Mouse (Mus musculus): Measurements from ENCODE around the gene Sez6l. TPM values are rescaled to one million over a fixed set of nuclear protein-coding genes. Genes with fewer than 3 reads are reported as not detected.

The Sez6l gene
- polyA plus RNA-seq, 1 experiment from 2014 or later, result 0.01 TPM

DNA sequence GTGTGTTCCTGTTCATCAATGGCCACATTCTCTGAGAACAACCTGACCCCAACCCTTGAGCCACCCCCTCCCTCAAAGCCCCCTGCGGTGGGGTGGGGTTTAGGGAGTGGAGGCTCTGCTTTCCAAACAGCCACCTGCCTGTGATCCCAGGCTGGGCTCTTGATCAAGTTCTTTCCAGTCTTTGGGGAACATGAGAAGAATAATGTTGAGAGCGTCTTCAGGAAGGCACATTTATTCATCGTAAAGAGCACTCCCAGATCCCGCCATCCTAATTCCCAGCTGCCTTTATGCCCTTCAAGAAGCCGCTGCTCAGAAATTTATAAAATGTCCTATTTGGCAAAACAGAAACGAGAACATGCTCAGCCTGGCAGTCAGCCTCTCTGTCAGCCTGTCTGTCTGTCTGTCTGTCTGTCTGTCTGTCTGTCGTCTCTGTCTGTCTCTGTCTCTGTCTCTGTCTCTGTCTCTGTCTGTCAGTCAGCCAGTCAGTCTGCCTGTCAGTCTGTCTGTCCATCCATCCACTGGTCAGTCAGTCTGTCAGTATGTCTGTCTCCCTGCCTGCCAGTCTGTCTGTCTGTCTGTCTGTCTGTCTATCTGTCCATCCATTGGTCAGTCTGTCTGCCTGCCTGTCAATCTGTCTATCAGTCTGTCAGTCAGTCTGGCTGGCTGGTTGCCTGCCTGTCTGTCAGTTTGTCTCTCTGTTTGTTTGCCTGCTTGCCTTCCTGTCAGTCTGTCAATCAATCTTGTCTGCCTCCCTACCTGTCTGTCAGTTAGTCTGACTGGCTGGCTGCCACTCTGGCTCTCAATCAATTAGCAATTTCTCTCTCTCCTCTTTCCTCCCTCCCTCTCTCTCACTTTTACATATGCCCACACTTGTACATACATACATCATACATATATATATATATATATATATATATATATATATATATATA lies 19.0 kb upstream of the Sez6l start:
- Histone ChIP-seq H3K9ac (ENCODE audit: low read depth, low read length) (no peak overlapping the region), H3K4me3 (ENCODE audit: low read depth, low read length) (no peak overlapping the region), H3K27me3 (ENCODE audit: control insufficient read depth, insufficient read depth, low read depth, low read length) (no peaks in the 10 kb centered on the region), H3K36me3 (ENCODE audit: control insufficient read depth, insufficient read depth) (no peaks in the 10 kb centered on the region), H3K4me1 (ENCODE audit: control insufficient read depth, low read depth, low read length) (no peaks in the 10 kb centered on the region), H3K4me2 (ENCODE audit: low read depth, low read length) (no peak overlapping the region), H3K27ac (ENCODE audit: low read length) (no peak overlapping the region), H3K9me3 (replicated peaks; ENCODE audit: control insufficient read depth, low read length) (no peaks in the 10 kb centered on the region)
- ATAC-seq (ENCODE audit: low read depth), result no peak
- WGBS (ENCODE audit: insufficient replicate concordance), result 59% methylated on average over 7 of the region's 7 CpGs

DNA sequence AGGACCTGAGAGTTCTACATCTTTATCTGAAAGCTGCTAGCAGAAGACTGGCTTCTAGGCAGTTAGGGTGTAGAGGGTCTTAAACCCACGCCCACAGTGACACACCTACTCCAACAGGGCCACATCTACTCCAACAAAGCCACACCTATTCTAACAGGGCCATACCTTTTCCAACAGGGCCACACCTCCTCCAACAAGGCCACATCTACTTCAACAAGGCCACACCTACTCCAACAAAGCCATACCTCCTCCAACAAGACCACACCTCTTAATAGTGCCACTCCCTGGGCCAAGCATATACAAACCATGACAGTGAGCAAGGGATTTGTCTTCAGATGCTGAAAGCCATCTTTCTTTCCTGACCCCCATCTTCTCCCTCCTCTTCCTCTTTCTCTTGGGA lies 14.7 kb upstream of the Sez6l start:
- Histone ChIP-seq H3K27me3 (ENCODE audit: control insufficient read depth, insufficient read depth, low read depth, low read length) (no peaks in the 10 kb centered on the region), H3K4me3 (ENCODE audit: low read depth, low read length) (no peak overlapping the region), H3K4me1 (ENCODE audit: control insufficient read depth, low read depth, low read length) (no peaks in the 10 kb centered on the region), H3K9me3 (replicated peaks; ENCODE audit: control insufficient read depth, low read length) (no peaks in the 10 kb centered on the region), H3K4me2 (ENCODE audit: low read depth, low read length) (no peak overlapping the region), H3K36me3 (ENCODE audit: control insufficient read depth, insufficient read depth) (no peaks in the 10 kb centered on the region), H3K27ac (ENCODE audit: low read length) (no peak overlapping the region), H3K9ac (ENCODE audit: low read depth, low read length) (no peak overlapping the region)
- 40% methylated on average over 1 of the region's 1 CpGs for WGBS (ENCODE audit: insufficient replicate concordance)
- no peak for ATAC-seq (ENCODE audit: low read depth)

DNA sequence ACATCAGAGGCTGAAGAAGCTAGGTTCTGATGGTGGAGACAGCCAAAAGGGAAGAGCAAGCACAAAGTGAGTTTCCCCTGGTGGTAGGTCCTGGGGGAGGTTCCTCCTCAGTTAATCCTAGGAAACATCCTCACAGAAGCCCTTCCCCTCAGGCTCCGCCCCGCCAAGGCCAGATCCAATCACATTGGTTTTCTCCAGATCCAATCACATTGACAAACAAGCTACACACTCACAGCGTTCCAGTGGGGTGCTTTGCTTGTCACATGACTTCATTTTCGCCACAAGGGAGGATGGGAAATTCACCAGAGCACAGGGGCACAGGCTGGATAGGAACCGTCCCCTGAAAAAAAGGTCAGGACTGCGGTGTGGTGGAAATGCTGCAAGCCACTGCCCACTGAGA lies 9.1 kb upstream of the Sez6l start:
- Histone ChIP-seq H3K27me3 (ENCODE audit: control insufficient read depth, insufficient read depth, low read depth, low read length) (no peaks in the 10 kb centered on the region; the same call in 1 of the 2 replicates), H3K4me3 (ENCODE audit: low read depth, low read length) (no peak overlapping the region), H3K36me3 (ENCODE audit: control insufficient read depth, insufficient read depth) (no peaks in the 10 kb centered on the region), H3K4me1 (ENCODE audit: control insufficient read depth, low read depth, low read length) (no peaks in the 10 kb centered on the region), H3K27ac (ENCODE audit: low read length) (no peak overlapping the region), H3K9me3 (replicated peaks; ENCODE audit: control insufficient read depth, low read length) (no peaks in the 10 kb centered on the region), H3K4me2 (ENCODE audit: low read depth, low read length) (no peak overlapping the region), H3K9ac (ENCODE audit: low read depth, low read length) (no peak overlapping the region)
- no peak for ATAC-seq (ENCODE audit: low read depth)
- 38% methylated on average over 6 of the region's 6 CpGs for WGBS (ENCODE audit: insufficient replicate concordance)

DNA sequence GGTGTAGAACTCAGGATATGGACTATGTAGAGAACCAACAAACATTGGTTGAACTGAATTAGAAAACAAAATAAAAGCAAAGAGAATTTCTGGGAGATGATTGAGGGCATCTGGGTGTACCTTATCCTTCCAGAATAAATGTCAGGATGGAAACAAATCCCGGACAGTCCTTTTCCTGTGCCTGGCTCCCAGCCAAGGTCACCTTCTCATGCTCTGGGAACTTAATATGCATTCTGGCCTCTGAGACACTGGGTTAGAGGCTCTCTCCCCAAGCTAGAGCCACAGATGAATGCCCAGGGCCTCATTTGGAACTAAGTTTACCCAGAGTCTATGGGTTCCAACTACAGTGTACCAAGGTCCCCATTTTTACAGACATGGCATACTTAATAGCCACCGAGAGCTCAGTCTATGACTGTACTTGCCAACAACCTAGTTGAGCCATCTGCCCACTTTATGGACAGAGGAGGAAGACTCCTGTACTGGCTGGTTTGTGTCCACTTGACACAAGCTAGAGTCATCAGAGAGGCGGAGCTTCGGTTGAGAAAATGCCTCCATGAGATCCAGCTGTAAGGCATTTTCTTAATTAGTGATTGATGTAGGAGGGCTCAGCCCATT lies 7.3 kb upstream of the Sez6l start:
- H3K9ac ChIP-seq (ENCODE audit: low read depth, low read length), result no peak overlapping the region
- 78% methylated on average over 4 of the region's 4 CpGs for WGBS (ENCODE audit: insufficient replicate concordance)
- H3K27me3 ChIP-seq (ENCODE audit: control insufficient read depth, insufficient read depth, low read depth, low read length), result no peaks in the 10 kb centered on the region; the same call in 1 of the 2 replicates
- H3K4me2 ChIP-seq (ENCODE audit: low read depth, low read length), result no peak overlapping the region
- no peaks in the 10 kb centered on the region for H3K36me3 ChIP-seq (ENCODE audit: control insufficient read depth, insufficient read depth)
- no peak overlapping the region for H3K27ac ChIP-seq (ENCODE audit: low read length)
- no peak for ATAC-seq (ENCODE audit: low read depth)
- H3K4me3 ChIP-seq (ENCODE audit: low read depth, low read length), result no peak overlapping the region
- no peaks in the 10 kb centered on the region for H3K4me1 ChIP-seq (ENCODE audit: control insufficient read depth, low read depth, low read length)
- no peaks in the 10 kb centered on the region for H3K9me3 ChIP-seq (replicated peaks; ENCODE audit: control insufficient read depth, low read length)

- Histone ChIP-seq H3K4me1 (ENCODE audit: control insufficient read depth, low read depth, low read length) (no peaks in the 10 kb centered on the region), H3K9ac (ENCODE audit: low read depth, low read length) (no peak overlapping the region), H3K9me3 (replicated peaks; ENCODE audit: control insufficient read depth, low read length) (no peaks in the 10 kb centered on the region), H3K27me3 (ENCODE audit: control insufficient read depth, insufficient read depth, low read depth, low read length) (peaks cover under 1% of the 10 kb centered on the region; the same call in 1 of the 2 replicates), H3K4me2 (ENCODE audit: low read depth, low read length) (no peak overlapping the region), H3K27ac (ENCODE audit: low read length) (no peak overlapping the region), H3K4me3 (ENCODE audit: low read depth, low read length) (no peak overlapping the region), H3K36me3 (ENCODE audit: control insufficient read depth, insufficient read depth) (no peaks in the 10 kb centered on the region)
- no peak for ATAC-seq (ENCODE audit: low read depth)
- WGBS (ENCODE audit: insufficient replicate concordance), result 27% methylated on average over 9 of the region's 9 CpGs
These were observed 6.3 kb upstream of the Sez6l start for GRCm38 (mm10) chr5:112583304-112583703.

DNA sequence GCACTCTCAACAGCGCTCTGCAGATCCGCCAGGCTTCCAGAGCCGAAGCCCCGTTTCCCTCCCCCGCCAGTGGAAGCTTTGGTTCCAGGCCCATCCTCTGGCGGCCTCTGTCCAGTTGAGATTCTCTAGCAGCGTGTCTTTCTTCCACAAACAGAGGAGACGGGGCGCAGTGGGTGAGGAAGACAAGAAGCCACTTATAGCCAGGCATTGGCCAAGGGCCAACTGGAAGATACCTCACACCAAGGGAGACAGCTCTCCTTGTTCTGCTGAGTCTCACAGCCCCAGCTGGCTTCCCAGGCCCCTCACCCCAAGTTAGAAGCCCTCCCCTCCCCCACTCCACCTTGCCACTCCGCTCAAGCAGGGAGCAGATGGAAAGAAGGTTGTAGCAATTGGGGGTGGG lies 765 bp upstream of the Sez6l start:
- Histone ChIP-seq H3K27me3 (ENCODE audit: control insufficient read depth, insufficient read depth, low read depth, low read length) (peaks cover 35% of the 10 kb centered on the region), H3K9me3 (replicated peaks; ENCODE audit: control insufficient read depth, low read length) (no peaks in the 10 kb centered on the region), H3K27ac (ENCODE audit: low read length) (no peak overlapping the region), H3K36me3 (ENCODE audit: control insufficient read depth, insufficient read depth) (no peaks in the 10 kb centered on the region), H3K4me3 (ENCODE audit: low read depth, low read length) (no peak overlapping the region), H3K4me1 (ENCODE audit: control insufficient read depth, low read depth, low read length) (no peaks in the 10 kb centered on the region), H3K4me2 (ENCODE audit: low read depth, low read length) (no peak overlapping the region), H3K9ac (ENCODE audit: low read depth, low read length) (no peak overlapping the region)
- 7% methylated on average over 10 of the region's 10 CpGs for WGBS (ENCODE audit: insufficient replicate concordance)
- ATAC-seq (ENCODE audit: low read depth), result no peak

DNA sequence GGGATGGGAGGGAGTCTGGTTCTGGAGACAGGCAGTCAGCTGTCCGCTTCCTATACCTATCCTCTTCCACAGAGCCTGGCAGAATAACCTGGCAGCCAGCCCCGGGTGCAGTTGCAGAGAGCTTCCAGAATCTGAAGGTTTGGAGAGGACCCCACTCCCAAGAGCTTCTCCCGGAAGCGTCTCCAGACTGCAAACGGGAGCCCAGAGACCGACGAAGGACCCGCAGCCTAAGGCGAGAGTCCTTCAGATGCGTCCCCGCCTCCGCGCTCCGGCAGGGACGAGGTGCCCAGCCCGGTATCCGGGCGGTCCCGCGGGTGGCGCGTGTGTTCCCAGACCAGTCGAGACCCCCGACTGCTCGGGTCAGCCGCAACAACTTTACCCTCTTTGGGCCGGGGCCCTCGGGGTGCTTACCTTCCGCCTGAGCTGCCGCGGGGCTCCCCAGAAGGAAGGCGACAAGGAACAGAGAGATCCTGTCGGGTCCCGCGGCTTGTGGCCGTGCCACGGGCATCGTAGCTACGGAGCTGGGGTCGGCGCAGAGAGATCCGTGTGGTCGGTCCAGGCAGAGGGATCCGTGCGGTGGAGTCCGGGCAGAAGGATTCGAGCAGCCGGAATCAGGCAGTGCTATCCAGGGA lies 508 bp downstream of the Sez6l start:
- no peak overlapping the region for H3K27ac ChIP-seq (ENCODE audit: low read length)
- no peak for ATAC-seq (ENCODE audit: low read depth)
- no peaks in the 10 kb centered on the region for H3K9me3 ChIP-seq (replicated peaks; ENCODE audit: control insufficient read depth, low read length)
- H3K4me3 ChIP-seq (ENCODE audit: low read depth, low read length), result no peak overlapping the region; the same call in 1 of the 2 replicates
- H3K27me3 ChIP-seq (ENCODE audit: control insufficient read depth, insufficient read depth, low read depth, low read length), result peaks cover 35% of the 10 kb centered on the region
- 2% methylated on average over 48 of the region's 48 CpGs for WGBS (ENCODE audit: insufficient replicate concordance)
- no peak overlapping the region for H3K4me2 ChIP-seq (ENCODE audit: low read depth, low read length)
- H3K9ac ChIP-seq (ENCODE audit: low read depth, low read length), result no peak overlapping the region
- H3K36me3 ChIP-seq (ENCODE audit: control insufficient read depth, insufficient read depth), result no peaks in the 10 kb centered on the region
- no peaks in the 10 kb centered on the region for H3K4me1 ChIP-seq (ENCODE audit: control insufficient read depth, low read depth, low read length)

DNA sequence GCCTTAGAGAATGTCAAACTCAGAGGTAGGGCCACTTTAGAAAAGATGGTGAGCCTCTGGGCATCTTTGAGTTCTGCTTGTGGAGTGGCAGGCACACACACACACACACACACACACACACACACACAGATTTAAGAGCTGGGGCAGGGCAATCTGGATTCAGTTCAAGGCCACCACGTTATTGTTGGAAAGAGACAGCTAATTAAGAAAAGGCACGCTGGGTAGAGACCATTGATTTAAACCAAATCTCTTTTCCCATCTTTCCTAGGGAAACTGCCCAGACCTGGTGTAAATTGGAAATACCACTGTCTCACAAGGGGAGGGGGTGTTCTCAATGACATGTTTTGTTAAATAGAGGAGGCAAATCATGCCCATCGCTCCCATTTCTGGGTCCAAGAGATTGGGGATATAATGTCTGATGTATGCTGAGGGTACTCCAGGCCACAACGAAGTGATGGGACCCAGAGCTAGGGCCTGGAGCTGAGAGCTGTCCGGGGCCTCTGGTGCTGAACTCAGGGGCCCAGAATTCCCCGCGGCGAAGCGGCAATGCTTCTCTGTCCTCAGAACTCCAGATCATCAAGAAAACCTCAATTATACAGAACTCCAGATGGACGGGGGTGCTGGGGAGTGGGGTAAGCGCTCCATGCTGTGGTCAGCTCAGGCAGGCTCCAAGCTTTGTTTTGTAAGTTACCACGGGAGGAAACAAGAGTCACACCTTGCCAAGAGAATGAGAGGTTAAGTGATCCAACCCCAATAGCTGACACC lies 1.7 kb downstream of the Sez6l start:
- Histone ChIP-seq H3K36me3 (ENCODE audit: control insufficient read depth, insufficient read depth) (no peaks in the 10 kb centered on the region), H3K4me1 (ENCODE audit: control insufficient read depth, low read depth, low read length) (no peaks in the 10 kb centered on the region), H3K27ac (ENCODE audit: low read length) (no peak overlapping the region), H3K27me3 (ENCODE audit: control insufficient read depth, insufficient read depth, low read depth, low read length) (peaks cover 35% of the 10 kb centered on the region), H3K4me2 (ENCODE audit: low read depth, low read length) (no peak overlapping the region), H3K9ac (ENCODE audit: low read depth, low read length) (no peak overlapping the region), H3K4me3 (ENCODE audit: low read depth, low read length) (no peak overlapping the region), H3K9me3 (replicated peaks; ENCODE audit: control insufficient read depth, low read length) (no peaks in the 10 kb centered on the region)
- WGBS (ENCODE audit: insufficient replicate concordance), result 8% methylated on average over 12 of the region's 12 CpGs
- no peak for ATAC-seq (ENCODE audit: low read depth)
